Mouse (Mus musculus) spleen, adult 2 months (tissue): ENCODE measurements around the gene Dgcr2.

Experiments used
- CTCF ChIP-seq: fragments of 200-500 bp; IDR thresholded peaks from 2 replicates; pipeline ENCODE4 v1.5.1; 2011; ENCODE audit warnings: mild to moderate bottlenecking, inconsistent platforms; ENCODE audit not compliant: insufficient read depth, insufficient read length, insufficient replicate concordance; ENCODE audit errors: extremely low read depth
- POLR2A ChIP-seq: fragments of 200-500 bp; IDR thresholded peaks from 2 replicates; pipeline ENCODE4 v1.6.1; 2011; ENCODE audit warnings: low read depth, low read length, inconsistent platforms

DNA sequence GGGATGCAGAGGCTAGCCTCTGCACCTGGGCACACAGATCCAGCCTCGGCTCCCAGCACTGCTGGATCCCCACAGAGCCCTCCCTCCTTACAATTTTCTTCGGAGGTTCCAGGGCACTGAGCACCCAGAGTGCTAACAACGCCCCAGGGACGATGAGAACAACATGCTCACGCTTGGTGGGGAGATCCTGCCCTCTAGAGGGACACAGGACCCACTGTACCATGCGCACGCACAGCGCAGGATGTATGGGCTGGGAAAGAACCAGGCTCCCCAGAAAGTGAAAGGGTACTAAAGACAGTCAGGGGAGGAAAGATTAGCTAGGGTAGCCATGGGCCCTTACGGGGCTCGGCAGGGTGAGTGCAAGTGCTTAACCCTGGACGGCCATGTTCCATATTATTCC is 66.6 kb downstream of the Dgcr2 start:
- TF ChIP-seq CTCF = no peak
- TF ChIP-seq POLR2A = no peak
